Mouse (Mus musculus) kidney, adult 18-20 months (tissue): ENCODE results near the gene Iqcf3.

Experiments
- DNase-seq: peaks from one replicate; pipeline ENCODE4 v3.0.0; 2021

The Iqcf3 gene

GRCm38 (mm10) chr9:106469776-106470175, 91.7 kb downstream of the Iqcf3 start:
- no peak for DNase-seq

GRCm38 (mm10) chr9:106469317-106469716, 92.1 kb downstream of the Iqcf3 start:
- DNase-seq, result no peak

GRCm38 (mm10) chr9:106467746-106468145, 93.7 kb downstream of the Iqcf3 start:
- DNase-seq, result no peak

GRCm38 (mm10) chr9:106466721-106467120, 94.7 kb downstream of the Iqcf3 start:
- DNase-seq, result no peak

- no peak for DNase-seq
Measured at GRCm38 (mm10) chr9:106465571-106466200, 95.7 kb downstream of the Iqcf3 start, which contains the start of gene Gpr62. TSS of gene Gpr62 (minus strand) at chr9:106465938.

DNA sequence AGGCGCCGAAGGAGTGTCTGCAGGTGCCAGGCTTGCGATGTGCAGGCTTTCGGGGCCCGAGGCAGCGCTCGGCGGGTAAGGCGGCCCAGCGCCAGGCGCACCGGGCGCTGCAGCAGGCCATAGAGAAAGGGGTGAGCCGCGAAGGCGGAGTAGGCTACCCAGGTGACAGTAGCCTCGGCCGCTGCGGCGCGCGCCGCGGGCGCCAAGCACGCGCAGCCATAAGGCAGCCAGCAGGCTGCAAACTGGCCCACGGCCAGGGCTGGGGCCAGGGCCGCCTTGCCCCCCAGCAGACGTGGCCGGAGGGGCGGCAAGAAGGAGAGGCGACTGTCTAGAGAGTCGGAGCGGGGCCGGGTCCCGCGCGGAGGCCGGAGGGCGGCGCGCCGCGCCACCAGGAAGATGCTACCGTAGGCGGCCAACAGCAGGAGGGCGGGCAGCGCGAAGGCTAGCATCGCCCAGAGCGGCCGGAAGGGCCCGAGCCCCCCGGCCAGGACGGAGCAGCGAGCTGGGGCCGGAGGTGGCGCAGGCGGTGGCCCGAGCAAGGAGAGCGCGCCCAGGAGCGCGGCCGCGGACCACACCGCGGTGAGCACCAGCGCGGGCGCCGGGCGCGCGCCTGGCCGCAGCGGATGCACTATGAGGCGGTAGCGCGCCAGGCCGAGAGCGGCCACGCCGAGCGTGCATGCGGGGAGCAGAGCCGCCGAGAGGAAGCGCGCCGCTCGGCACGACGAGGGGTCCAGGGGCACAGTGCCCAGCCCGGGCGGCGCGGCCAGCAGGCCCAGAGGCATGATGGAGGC, 96.5 kb downstream of the Iqcf3 start:
- DNase-seq, result peak; percentile 67

DNA sequence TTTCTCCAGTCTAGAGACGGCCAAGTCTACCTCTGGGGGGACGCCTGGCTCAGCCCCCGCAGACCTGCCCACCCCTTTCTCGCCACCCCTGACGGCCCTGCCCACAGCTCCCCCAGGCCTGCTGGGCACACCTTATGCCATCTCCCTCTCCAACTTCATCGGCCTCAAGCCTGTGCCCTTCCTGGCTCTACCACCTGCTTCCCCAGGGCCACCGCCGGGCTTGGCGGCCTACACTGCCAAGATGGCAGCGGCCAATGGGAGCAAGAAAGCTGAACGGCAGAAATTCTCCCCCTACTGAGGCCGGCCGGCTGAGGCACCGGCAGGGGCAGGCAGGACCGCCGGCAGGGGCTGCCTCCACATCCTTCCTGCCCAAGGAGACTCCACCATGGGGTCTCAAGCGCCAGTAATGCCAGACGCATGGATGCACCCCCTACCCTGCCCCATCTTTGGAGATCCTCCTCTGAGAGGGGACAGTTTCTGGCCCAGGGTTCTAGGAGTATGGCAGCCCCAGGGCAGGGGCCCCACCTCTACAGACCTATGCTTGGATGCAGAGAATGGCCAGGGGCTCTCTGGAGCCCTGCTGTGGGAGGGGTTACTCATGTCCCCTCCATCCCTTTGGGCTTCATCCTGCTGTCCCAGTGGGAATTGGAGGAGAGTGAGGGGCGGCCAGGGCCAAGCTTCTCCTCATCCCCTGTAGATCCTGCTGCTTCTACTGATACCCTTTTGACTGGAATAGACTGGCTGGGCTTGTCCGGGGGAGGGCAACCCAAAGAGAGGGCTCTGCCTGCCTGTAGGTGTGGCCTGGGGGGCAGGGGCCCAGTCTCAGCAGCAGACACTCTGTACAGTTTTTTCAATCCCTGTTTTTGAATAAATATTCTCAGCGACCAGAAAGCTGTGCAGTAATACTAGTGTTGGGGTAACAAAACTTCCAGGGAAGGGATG, 98.0 kb downstream of the Iqcf3 start:
- DNase-seq, result no peak

- DNase-seq, result no peak
Measured at GRCm38 (mm10) chr9:106462430-106462800, 99.0 kb downstream of the Iqcf3 start.

- no peak for DNase-seq
Measured at GRCm38 (mm10) chr9:106461641-106462429, 99.6 kb downstream of the Iqcf3 start.

- DNase-seq, result no peak
Measured at GRCm38 (mm10) chr9:106461026-106461415, 100.4 kb downstream of the Iqcf3 start.

DNA sequence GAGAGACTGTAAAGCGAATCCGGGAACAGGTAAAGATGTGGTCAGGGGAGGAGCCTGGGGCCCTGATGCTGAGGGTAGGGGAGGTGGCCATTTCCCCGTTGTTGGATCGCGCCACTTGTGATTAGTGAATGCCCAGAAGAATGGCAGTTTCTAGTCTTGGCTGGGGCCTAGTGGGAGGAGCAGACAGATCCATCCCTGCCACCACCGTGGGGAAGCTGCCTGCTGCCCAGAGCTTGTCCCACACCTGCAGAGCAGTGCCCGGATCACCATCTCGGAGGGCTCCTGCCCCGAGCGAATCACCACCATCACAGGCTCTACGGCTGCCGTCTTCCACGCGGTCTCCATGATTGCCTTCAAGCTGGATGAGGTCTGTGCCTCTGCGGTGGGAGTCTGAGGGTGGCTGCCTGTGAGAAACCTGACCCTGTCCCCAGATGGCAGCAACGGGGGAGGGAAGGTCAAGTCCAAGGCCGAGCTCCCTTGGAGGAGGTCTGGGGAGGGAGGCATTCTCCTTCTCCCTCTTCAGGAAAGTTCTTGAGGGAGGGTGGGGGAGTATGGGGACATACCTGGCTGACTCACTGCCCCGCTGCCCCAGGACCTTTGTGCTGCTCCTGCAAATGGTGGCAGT, 100.9 kb downstream of the Iqcf3 start:
- no peak for DNase-seq

DNA sequence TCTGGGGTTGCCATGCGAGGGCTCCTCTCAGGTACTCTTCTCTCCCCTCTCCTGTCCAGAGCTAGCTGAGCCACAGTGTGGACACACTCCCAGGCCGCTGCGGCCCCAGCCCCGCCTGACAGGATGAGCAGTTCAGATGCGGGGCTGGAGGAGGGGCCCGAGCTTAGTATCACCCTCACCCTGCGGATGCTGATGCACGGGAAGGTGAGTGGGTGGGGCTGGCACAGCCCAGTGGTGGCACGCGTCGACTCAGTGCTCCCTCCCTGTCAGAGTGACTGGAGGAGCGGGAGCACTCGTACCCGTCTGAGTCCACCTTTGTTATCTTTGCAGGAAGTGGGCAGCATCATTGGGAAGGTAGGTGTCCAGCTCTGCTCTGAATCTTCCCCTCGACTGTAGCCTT, 101.5 kb downstream of the Iqcf3 start:
- DNase-seq, result no peak

- DNase-seq, result no peak
Measured at GRCm38 (mm10) chr9:106457920-106458319, 103.5 kb downstream of the Iqcf3 start.

- no peak for DNase-seq
Measured at GRCm38 (mm10) chr9:106457163-106457559, 104.3 kb downstream of the Iqcf3 start.

GRCm38 (mm10) chr9:106456325-106457162, 104.9 kb downstream of the Iqcf3 start:
- DNase-seq, result no peak

DNA sequence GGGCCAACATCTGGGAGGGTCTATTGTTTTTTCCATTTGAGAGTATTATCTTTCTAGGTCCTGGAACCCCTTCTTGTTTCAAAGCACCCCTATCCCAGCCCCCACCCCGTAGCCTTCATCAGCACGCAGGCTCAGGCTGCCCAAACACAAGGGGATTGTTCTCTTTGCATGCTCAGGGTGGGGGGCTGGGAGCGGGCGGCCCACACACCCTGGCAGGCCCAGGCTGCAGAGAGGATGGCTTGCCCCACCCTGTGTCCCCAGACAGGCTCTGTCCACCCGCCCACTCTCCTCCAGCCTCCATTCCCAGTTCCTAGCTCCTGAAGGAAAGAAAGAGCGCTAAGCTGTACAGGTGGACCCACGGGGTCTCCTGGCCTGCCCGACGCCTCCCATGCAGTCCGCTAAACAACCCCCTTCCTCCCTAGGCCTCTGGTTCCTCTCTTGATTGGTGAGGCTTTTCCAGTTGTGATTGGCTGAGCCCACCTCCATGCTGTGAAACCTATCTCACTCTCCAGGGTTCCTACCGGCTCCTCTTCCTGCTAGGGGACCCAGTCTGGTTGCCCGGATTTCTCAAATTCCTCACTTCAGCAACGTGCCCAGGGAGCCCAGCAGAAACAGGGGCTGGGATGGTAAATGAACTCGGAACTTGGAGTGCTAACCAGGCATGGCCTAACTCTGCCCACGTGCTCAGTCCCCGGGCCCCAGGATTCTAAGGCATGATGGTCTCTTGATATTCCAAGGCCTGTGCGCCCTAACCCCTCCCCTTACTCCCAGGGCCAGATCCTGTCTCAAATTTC, 106.3 kb downstream of the Iqcf3 start:
- no peak for DNase-seq

DNA sequence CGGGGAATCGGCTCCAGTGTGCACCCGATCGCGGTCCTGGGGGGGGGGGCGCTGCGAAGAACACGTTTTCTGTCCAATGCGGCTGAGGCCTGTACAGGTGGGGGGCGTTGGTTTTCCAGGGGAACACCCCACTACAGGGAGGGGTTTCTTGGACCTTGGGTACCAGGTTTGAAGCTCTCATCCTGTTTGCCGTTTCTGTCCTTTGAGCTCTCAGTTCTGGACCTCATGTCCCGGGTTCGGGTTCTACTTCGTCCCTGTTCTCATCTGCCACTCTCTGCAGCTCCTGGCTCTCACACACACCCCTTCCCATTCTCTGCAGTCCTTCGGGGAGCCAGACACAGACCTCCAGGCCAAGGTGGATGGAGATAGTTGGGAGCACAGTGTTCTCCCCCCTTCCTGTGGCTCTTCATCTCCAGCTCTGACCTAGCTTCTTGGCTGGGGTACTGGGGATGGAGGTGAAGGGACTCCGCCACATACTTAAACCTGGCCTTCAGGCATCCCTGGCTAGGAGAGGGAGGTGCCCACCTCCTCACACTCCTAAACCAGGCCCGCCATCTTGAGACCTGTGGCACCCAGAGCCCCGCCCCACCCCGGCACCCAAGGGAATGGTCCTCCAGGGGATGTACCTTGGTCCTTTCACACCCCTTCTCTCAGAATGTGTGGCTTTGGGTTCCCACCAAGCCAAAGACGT, 107.2 kb downstream of the Iqcf3 start:
- DNase-seq, result no peak

DNA sequence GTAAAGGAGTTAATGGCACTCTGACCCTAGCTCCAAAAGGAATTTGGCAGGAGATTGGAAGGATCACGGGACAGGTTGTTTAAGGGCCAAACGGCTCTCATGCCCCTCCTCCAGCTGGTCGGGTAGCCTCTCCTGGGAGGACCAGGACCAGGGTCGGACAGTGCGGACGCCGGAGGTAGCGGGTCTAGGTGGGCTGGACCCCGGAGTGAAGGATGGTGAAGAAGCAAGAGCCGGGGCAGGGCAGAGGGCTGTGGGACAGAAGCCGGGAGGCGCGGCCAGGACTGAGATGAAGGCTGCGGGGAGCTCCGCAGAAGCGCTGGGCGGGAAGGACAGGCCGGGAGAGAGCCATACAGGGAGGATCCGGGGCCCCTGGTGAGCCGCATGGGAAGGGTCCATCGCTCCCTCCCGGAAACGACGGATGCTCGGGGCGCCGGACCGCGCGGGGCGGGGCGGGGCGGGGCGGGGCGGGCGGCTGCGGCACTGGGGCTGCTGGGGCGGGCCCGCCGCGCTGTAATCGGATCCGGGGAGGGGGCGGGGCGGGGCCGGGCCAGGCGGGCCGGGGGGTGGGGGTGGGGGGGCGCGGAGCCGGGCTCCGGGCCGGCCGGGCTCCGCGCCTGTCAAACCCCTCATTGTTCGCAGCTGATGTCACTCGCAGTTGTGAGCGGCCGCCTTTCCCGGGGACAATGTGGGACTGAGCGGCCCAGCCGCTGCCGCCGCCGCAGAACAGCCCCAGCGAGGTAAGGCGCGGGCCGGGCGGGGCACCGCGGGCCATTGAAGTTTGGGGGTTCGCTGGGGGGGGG, 108.0 kb downstream of the Iqcf3 start, which contains the start of gene Pcbp4:
Pcbp4 (plus strand) TSS at position 21 of the 800 bp plus-strand sequence.
- peak; percentile 85 for DNase-seq
